Mouse (Mus musculus): ENCODE results near the gene 2810459M11Rik. TPM values are rescaled to one million over a fixed set of nuclear protein-coding genes. Genes with fewer than 3 reads are reported as not detected.

The 2810459M11Rik gene
- not detected for polyA plus RNA-seq (2017; shearing (Covaris generic))

GRCm38 (mm10) chr1:86045848-86046805, at the start of gene 2810459M11Rik:
TSS of gene 2810459M11Rik (plus strand) at chr1:86045863.

GRCm38 (mm10) chr1:86016516-86016915, 29.1 kb upstream of the 2810459M11Rik start, which contains the start of gene Spata3:
TSS of gene Spata3 (plus strand) at chr1:86016816.

GRCm38 (mm10) chr1:86064271-86064991, 18.8 kb downstream of the 2810459M11Rik start, which contains the start of gene Psmd1:
TSS of gene Psmd1 (plus strand) at chr1:86064387.

Other genes with a start within 250 kb of the 2810459M11Rik start
- gene Itm2c, start 151.6 kb upstream of the 2810459M11Rik start, polyA plus RNA-seq (2017; shearing (Covaris generic)), result 502 TPM
- 0.29 TPM for gene 4933407L21Rik, start 117.4 kb upstream of the 2810459M11Rik start, polyA plus RNA-seq (2017; shearing (Covaris generic))
- 15.0 TPM for gene Gpr55, start 84.9 kb upstream of the 2810459M11Rik start, polyA plus RNA-seq (2017; shearing (Covaris generic))
- gene Spata3, start 29.0 kb upstream of the 2810459M11Rik start, polyA plus RNA-seq (2017; shearing (Covaris generic)), result not detected
- 126 TPM for gene Psmd1, start 18.5 kb downstream of the 2810459M11Rik start, polyA plus RNA-seq (2017; shearing (Covaris generic))
- 0.32 TPM for gene Htr2b, start 66.1 kb downstream of the 2810459M11Rik start, polyA plus RNA-seq (2017; shearing (Covaris generic))
- not detected for gene Gm21972, start 87.8 kb downstream of the 2810459M11Rik start, polyA plus RNA-seq (2017; shearing (Covaris generic))
- gene Armc9, start 108.9 kb downstream of the 2810459M11Rik start, polyA plus RNA-seq (2017; shearing (Covaris generic)), result 10.8 TPM

Measured in activated CD4-positive, CD25-positive, alpha-beta regulatory T cell, adult 9 weeks (primary cell).